ENCODE assay signal across 20 mouse cellular contexts in genomic region chr7:30136826-30137225, GRCm38 (mm10). TPM values are rescaled to one million over a fixed set of nuclear protein-coding genes. Genes with fewer than 3 reads are reported as not detected.
DNase-seq lines count a peak whose midpoint lies in the region; ATAC-seq lines count a peak whose summit lies in the region.
"Had no signal": no experiment of that assay in that cellular context is flagged by ENCODE, and none has a peak within 500 bp of the region (broad histone marks: within the 10 kb centered on the region; RNA-seq: fewer than 3 reads in every experiment).

No protein-coding gene starts in this region.

- H3K9ac ChIP-seq in kidney, embryonic 16.5 days (replicated peaks; ENCODE audit: low read length), result no peak overlapping the region
- H3K9ac ChIP-seq: embryonic facial prominence, embryonic 12.5 days; forebrain, embryonic 15.5 days; hindbrain, embryonic 12.5 days had no signal

- H3K4me1 ChIP-seq in kidney, embryonic 16.5 days (ENCODE audit: insufficient read depth, low read length), result no peaks in the 10 kb centered on the region
- H3K4me1 ChIP-seq: embryonic facial prominence, embryonic 12.5 days; forebrain, embryonic 15.5 days; heart, embryonic 10.5 days; hindbrain, embryonic 12.5 days had no signal

- H3K4me3 ChIP-seq in kidney, embryonic 16.5 days (ENCODE audit: low read length), result no peak overlapping the region
- H3K4me3 ChIP-seq: embryonic facial prominence, embryonic 12.5 days; forebrain, embryonic 15.5 days; heart, embryonic 10.5 days; hindbrain, embryonic 12.5 days had no signal

- no peaks in the 10 kb centered on the region for H3K27me3 ChIP-seq in kidney, embryonic 16.5 days (ENCODE audit: insufficient read depth, low read length)
- H3K27me3 ChIP-seq: embryonic facial prominence, embryonic 12.5 days; forebrain, embryonic 15.5 days; hindbrain, embryonic 12.5 days had no signal

- DNase-seq in kidney, adult 11 months, result peak; percentile 23
- DNase-seq in kidney, postnatal 10 days, result no peak
- peak; percentile 18 to 41 for DNase-seq in kidney, postnatal 36 days
- DNase-seq in brain, adult 2 months (ENCODE audit: low read depth, low spot score), result peak; percentile 30
- DNase-seq in layer of hippocampus, postnatal 36 days, result peak; percentile 21 to 26
- no peak for DNase-seq in frontal cortex, postnatal 25 days (ENCODE audit: low spot score in 2 of 2)
- DNase-seq: adrenal gland, adult 2 months; adrenal gland, postnatal 25 days; cerebellum, adult 9-11 months; gastrocnemius, postnatal 10 days; heart, adult 18-20 months; heart, postnatal 10 days; heart, postnatal 4 days had no signal

- peaks cover 4% of the 10 kb centered on the region; the same call in 1 of the 2 replicates for H3K9me3 ChIP-seq in kidney, embryonic 16.5 days (ENCODE audit: low read length)
- H3K9me3 ChIP-seq: embryonic facial prominence, embryonic 12.5 days; forebrain, embryonic 15.5 days; hindbrain, embryonic 12.5 days had no signal

- 86% methylated on average over 10 of the region's 10 CpGs for WGBS in kidney, embryonic 16.5 days

- no peak overlapping the region for H3K27ac ChIP-seq in kidney, embryonic 16.5 days (ENCODE audit: low read length)
- H3K27ac ChIP-seq: embryonic facial prominence, embryonic 12.5 days; forebrain, embryonic 15.5 days; heart, embryonic 10.5 days; hindbrain, embryonic 12.5 days; hindbrain, postnatal 0 days had no signal

- no peak overlapping the region for H3K4me2 ChIP-seq in kidney, embryonic 16.5 days (replicated peaks; ENCODE audit: low read depth, low read length)
- H3K4me2 ChIP-seq: embryonic facial prominence, embryonic 12.5 days; forebrain, embryonic 15.5 days; hindbrain, embryonic 12.5 days had no signal

- peaks cover 44% of the 10 kb centered on the region for H3K36me3 ChIP-seq in kidney, embryonic 16.5 days (ENCODE audit: insufficient read depth, low read length)

- ATAC-seq in kidney, embryonic 16.5 days (ENCODE audit: low FRiP score, low TSS enrichment), result no peak
- ATAC-seq: forebrain, embryonic 15.5 days; hindbrain, postnatal 0 days had no signal

RNA-seq across cellular contexts. Expression of gene Zfp382, which starts 15.1 kb away (rescaled TPM):
- 11.7 and 12.0 TPM in 2 replicates for polyA plus RNA-seq in kidney, embryonic 16.5 days (2015; fragmentation: Nextera tagmentation; extraction: Ambion mirVana)
- 10 to 100 TPM; 31.8 to 35.0 TPM for total RNA-seq in layer of hippocampus, postnatal 36 days (2021)

RNA-seq across cellular contexts. Expression of gene Zfp146, which starts 32.7 kb away (rescaled TPM):
- polyA plus RNA-seq in kidney, embryonic 16.5 days (2015; fragmentation: Nextera tagmentation; extraction: Ambion mirVana), result 12.6 and 15.6 TPM in 2 replicates
- 10 to 100 TPM; 53.8 to 54.8 TPM for total RNA-seq in layer of hippocampus, postnatal 36 days (2021)

RNA-seq across cellular contexts. Expression of gene Zfp260, which starts 42.2 kb away (rescaled TPM):
- polyA plus RNA-seq in kidney, embryonic 16.5 days (2015; fragmentation: Nextera tagmentation; extraction: Ambion mirVana), result 112 and 116 TPM in 2 replicates
- total RNA-seq in layer of hippocampus, postnatal 36 days (2021), result 10 to 100 TPM; 76.8 to 83.7 TPM

RNA-seq across cellular contexts. Expression of gene Zfp566, which starts 46.5 kb away (rescaled TPM):
- polyA plus RNA-seq in kidney, embryonic 16.5 days (2015; fragmentation: Nextera tagmentation; extraction: Ambion mirVana), result 12.5 and 13.6 TPM in 2 replicates
- total RNA-seq in layer of hippocampus, postnatal 36 days (2021), result 1 to 10 TPM; 6.4 to 8.0 TPM

RNA-seq across cellular contexts. Expression of gene Gm26920, which starts 46.6 kb away (rescaled TPM):
- 1.6 and 2.1 TPM in 2 replicates for polyA plus RNA-seq in kidney, embryonic 16.5 days (2015; fragmentation: Nextera tagmentation; extraction: Ambion mirVana)
- under 1 TPM in 1 of 2 experiments, not detected in 1; 0.97 TPM for total RNA-seq in layer of hippocampus, postnatal 36 days (2021)
- total RNA-seq: adrenal gland, postnatal 25 days; gastrocnemius, postnatal 4 days; heart, adult 18-20 months; hindbrain, postnatal 0 days had no signal
- polyA plus RNA-seq: adrenal gland, adult 2 months had no signal

Comparison
In these comparisons a context has a peak if more than half of its experiments do, and no peak if none do; other contexts are left out.
1. DNase-seq: peak in kidney, adult 11 months (single experiment), kidney, postnatal 36 days (2 of 2), brain, adult 2 months (single experiment) and layer of hippocampus, postnatal 36 days (2 of 2); none in kidney, postnatal 10 days (single experiment) and frontal cortex, postnatal 25 days (0 of 2).